Mouse (Mus musculus): ENCODE results near the gene Dnajb1. TPM values are rescaled to one million over a fixed set of nuclear protein-coding genes. Genes with fewer than 3 reads are reported as not detected.

Dnajb1 gene
- polyA plus RNA-seq, 1 experiment, result 30.5 TPM

DNA sequence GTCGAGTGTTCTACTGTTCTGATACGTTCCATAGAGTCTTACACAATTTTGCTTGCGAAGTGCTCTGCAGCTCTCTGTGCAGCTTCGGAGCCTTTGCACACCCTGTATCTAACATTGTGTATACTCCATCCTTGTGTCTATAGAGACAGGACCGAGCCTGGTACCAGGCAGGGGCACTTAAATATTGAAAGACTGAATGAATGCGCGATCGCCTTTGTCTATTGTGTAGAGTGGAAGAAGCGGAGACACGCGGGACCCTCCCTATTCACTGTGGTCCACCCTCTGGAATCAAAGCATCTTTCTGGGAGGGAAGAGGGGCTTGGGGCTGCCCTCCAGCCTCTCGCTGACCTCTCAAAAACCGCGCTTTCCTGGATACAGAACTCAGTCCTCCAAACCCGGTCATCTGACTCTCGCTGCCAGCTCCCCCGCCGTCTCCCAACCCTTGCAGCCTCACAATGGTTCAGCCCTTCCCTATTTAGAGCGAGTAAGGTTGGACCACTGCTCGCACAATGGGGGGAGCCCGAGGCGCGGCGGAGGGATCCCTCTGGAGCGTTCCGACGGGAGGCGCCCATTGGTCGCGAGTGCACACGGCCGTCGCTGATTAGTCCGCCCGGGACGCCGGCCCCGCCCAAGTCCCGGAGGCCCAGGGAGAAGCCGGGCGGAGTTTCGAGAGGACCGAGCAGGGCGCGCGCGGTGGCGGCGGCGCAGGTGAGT lies 44.2 kb downstream of the Dnajb1 start, which contains the start of gene Gipc1:
Gene Gipc1 (plus strand): TSS at position 648 of the 714 bp plus-strand sequence.
- peaks cover 29% of the 10 kb centered on the region for H3K36me3 ChIP-seq (replicated peaks; ENCODE audit: low read length)
- TF ChIP-seq FLI1 (IDR thresholded peaks at IDR 0.05; ENCODE audit: low read length) (no peak), GATA1 (IDR thresholded peaks at IDR 0.05; ENCODE audit: borderline replicate concordance, low read length) (no peak)
- peaks cover 19% of the 10 kb centered on the region for H3K9me3 ChIP-seq
- peak within 1 kb of the TSS; percentile 98 for H3K4me3 ChIP-seq (replicated peaks)
- H3K4me1 ChIP-seq, result peaks cover 55% of the 10 kb centered on the region
- H3K27me3 ChIP-seq (replicated peaks), result peaks cover 4% of the 10 kb centered on the region

DNA sequence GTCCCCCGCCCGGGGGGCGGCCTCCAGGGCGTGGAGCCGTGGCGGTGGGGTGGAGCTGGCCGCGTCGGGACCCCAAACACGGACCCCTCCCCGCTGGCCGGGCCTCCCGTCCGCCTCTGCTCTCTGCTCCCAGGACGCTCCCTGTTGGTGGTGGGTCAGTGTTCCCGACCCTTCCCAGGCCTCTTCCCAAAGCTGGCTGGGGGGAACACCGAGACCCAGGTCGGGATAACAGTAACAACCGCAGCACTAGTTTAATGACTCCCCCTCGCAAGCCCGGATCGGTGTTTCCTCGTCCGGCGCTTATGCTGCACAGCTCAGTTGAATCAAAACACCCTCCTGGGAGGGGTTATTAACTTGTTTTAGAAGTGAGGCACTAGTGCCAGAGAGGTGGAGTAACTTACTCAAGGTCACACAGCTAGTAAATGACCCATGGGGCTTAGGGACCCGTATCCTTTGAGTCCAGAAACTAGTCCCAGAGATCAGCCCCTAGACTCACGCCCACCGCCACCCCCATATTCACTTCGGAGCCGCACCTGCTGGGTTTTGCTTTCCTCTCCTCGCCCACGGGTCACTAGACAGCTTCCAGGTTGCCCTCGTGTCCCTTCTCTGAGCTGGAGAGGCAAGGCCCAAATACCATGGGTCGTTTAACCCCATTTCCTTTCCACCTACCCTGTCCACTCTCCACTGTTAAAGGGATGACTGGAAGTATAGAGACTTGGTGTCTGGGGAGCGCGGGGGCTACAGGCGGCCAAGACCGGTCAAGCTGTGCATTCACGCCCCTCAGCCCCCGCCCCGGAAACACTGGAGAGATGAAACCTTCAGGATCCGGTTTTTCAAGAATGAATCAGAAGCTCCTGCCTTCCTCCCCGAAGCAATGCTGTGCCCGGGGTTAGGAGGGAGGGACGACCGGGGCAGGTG lies 45.0 kb downstream of the Dnajb1 start:
- peaks cover 11% of the 10 kb centered on the region for H3K9me3 ChIP-seq
- TF ChIP-seq FLI1 (IDR thresholded peaks at IDR 0.05; ENCODE audit: low read length), result no peak
- no peak for TF ChIP-seq GATA1 (IDR thresholded peaks at IDR 0.05; ENCODE audit: borderline replicate concordance, low read length)
- peaks cover 63% of the 10 kb centered on the region for H3K4me1 ChIP-seq

DNA sequence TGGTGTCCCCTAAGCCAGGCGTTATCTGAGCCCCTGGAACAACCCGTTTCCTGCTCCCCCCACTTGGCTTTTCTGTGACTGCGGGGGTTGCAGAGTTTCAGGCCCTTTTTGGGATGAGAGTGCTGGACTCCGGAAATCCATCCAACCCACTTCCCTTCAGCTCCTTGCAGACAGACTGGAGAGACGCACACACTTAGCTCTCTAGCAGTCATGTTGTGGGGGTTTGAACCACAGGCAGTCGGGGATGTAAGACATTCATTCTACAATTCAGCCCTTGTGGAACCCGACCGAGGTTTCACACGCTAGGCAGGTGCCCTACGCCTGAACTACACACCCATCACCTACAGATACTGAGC lies 45.6 kb downstream of the Dnajb1 start:
- H3K36me3 ChIP-seq (replicated peaks; ENCODE audit: low read length), result peaks cover 40% of the 10 kb centered on the region
- H3K9me3 ChIP-seq, result peaks cover 4% of the 10 kb centered on the region
- no peaks in the 10 kb centered on the region for H3K27me3 ChIP-seq (replicated peaks)
- peaks cover 66% of the 10 kb centered on the region for H3K4me1 ChIP-seq
- TF ChIP-seq GATA1 (IDR thresholded peaks at IDR 0.05; ENCODE audit: borderline replicate concordance, low read length) (no peak), FLI1 (IDR thresholded peaks at IDR 0.05; ENCODE audit: low read length) (no peak)
- H3K4me3 ChIP-seq (replicated peaks), result peak overlapping the region; percentile 98

More for the DNA sequence above, 45.0 kb downstream of the Dnajb1 start:
- H3K36me3 ChIP-seq (replicated peaks; ENCODE audit: low read length), result peaks cover 37% of the 10 kb centered on the region
- H3K27me3 ChIP-seq (replicated peaks), result no peaks in the 10 kb centered on the region
- peak overlapping the region; percentile 98 for H3K4me3 ChIP-seq (replicated peaks)

DNA sequence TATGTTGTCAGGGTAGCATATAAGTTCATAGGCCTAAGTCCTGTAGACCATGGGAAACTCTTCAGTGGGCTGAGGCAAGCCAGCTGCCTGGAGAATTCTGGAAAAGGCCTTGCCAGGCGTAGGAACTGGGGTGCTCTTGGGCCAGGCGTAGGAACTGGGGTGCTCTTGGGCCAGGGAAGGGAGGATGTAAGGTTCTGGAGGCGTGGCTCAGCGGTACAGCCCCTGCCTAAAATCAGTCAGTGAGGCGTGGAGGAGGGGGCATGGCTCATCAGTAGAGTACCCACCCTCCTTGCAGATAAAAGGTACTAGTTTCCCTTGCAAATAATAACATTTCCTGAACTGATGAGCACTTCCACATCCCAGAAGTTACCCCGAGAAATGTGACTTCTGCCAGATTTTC lies 46.7 kb downstream of the Dnajb1 start:
- Histone ChIP-seq H3K4me3 (replicated peaks) (peak overlapping the region; percentile 65), H3K4me1 (peaks cover 72% of the 10 kb centered on the region), H3K36me3 (replicated peaks; ENCODE audit: low read length) (peaks cover 49% of the 10 kb centered on the region), H3K27me3 (replicated peaks) (no peaks in the 10 kb centered on the region), H3K9me3 (no peaks in the 10 kb centered on the region)
- TF ChIP-seq FLI1 (IDR thresholded peaks at IDR 0.05; ENCODE audit: low read length) (no peak), GATA1 (IDR thresholded peaks at IDR 0.05; ENCODE audit: borderline replicate concordance, low read length) (no peak)

DNA sequence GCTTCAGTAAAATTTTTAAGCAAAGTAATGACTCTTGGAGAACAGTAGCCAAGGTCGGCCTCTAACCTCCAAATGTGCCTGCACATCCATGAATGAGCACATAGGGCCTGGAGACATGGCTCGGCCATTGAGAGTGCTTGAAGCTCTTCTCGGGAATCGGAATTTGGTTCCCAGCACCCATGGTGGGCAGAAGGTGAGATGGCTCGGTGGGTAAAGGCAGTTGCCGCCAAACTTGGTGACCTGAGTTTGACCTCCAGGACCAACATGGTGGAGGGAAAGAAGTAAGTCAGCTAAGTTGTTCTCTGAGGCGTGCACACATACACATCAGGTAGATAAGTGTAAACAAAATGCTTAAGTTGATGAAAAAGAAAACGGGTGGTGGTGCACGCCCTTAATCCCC lies 48.0 kb downstream of the Dnajb1 start:
- Histone ChIP-seq H3K9me3 (no peaks in the 10 kb centered on the region), H3K36me3 (replicated peaks; ENCODE audit: low read length) (peaks cover 62% of the 10 kb centered on the region), H3K4me1 (peaks cover 78% of the 10 kb centered on the region), H3K27me3 (replicated peaks) (no peaks in the 10 kb centered on the region), H3K4me3 (replicated peaks) (peak overlapping the region; percentile 15)
- no peak for TF ChIP-seq FLI1 (IDR thresholded peaks at IDR 0.05; ENCODE audit: low read length)
- no peak for TF ChIP-seq GATA1 (IDR thresholded peaks at IDR 0.05; ENCODE audit: borderline replicate concordance, low read length)

DNA sequence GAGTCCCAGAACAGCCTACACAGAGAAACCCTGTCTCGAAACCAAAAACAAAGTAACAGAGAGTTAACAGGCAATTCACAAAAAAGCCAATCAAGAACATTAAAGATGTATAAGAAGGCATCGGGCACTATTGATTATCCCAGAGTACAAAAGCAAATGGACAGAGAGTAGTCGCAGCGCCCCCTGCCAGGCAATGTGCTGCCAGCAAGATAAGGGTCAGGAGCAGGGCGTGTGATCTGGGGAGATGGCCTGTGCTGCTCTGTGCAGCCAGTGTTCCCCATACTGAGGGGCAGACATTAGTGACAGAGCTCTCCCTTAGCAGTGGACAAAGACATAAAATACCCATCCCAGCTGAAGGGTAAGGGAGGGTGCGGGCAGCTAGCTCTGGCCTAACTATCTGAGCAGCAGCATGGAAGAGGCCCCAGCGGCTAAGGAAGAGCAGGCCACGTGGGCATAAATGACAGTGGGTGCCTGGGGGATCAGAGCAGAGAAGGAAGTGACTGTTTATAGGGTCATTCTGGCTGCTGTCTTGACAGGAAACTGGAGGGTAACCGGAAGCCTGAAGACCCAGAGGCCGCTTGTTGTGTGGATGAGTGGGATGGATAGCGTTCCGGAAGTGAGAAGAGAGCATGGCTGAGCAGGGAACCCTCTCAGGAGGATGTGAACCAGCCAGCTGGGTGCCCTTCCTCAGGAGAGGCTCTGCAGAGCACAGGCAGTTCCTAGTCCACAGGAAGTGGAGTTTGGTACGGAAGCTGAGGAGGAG lies 48.7 kb downstream of the Dnajb1 start:
- Histone ChIP-seq H3K36me3 (replicated peaks; ENCODE audit: low read length) (peaks cover 68% of the 10 kb centered on the region), H3K9me3 (no peaks in the 10 kb centered on the region), H3K4me3 (replicated peaks) (peak overlapping the region; percentile 84), H3K27me3 (replicated peaks) (no peaks in the 10 kb centered on the region), H3K4me1 (peaks cover 83% of the 10 kb centered on the region)
- TF ChIP-seq GATA1 (IDR thresholded peaks at IDR 0.05; ENCODE audit: borderline replicate concordance, low read length), result no peak
- no peak for TF ChIP-seq FLI1 (IDR thresholded peaks at IDR 0.05; ENCODE audit: low read length)

DNA sequence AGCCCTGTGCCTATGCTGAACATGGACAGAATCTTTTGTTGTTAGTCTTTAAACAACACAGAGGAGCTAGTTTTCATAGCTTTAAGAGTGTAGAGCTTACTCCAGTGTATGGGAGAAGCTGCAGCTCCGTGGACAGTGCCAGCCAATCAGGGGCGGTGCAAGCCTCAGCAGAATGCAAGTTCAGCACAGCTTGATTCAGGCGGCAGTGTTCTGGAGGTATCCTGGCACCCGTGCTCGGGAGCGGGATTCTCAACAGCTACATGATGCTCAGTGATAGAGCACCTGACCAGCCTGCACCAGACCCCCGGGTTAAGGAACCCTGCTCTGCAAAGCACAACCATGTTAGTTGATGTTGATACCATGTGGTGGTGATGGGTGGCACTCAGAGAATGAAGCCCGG lies 52.6 kb downstream of the Dnajb1 start:
- Histone ChIP-seq H3K27me3 (replicated peaks) (no peaks in the 10 kb centered on the region), H3K4me1 (peaks cover 74% of the 10 kb centered on the region), H3K36me3 (replicated peaks; ENCODE audit: low read length) (peaks cover 93% of the 10 kb centered on the region), H3K4me3 (replicated peaks) (no peak overlapping the region), H3K9me3 (no peaks in the 10 kb centered on the region)
- no peak for TF ChIP-seq FLI1 (IDR thresholded peaks at IDR 0.05; ENCODE audit: low read length)
- no peak for TF ChIP-seq GATA1 (IDR thresholded peaks at IDR 0.05; ENCODE audit: borderline replicate concordance, low read length)

DNA sequence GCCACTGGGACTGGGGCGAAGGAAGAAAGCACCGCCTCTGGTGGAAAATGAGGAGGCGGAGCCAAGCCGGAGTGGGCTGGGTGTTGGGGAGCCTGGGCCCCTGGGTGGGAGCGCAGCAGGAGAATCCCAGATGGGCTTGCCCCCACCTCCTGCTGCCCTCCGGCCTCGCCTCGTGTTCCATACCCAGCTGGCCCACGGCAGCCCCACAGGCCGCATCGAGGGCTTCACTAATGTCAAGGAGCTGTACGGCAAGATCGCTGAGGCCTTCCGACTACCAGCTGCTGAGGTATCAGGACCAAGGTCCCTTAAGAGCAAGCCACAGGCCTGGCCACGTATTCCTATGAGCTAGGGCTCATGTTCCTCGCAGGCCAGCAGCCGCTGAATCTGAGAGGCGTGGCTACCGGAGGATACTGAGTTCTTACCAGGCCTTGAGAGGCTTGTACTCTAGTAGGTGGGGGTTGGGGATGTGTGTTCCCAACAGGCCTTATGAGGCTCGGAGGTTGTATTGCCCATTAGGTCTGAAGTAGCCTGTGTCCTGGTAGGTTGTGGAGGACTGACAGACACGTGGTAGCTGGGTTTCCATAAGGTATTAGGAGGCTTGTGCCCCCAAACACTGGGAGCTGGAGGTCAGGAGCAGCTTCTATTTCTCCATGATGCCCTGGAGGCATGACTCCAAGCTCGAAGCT lies 53.1 kb downstream of the Dnajb1 start:
- Histone ChIP-seq H3K27me3 (replicated peaks) (no peaks in the 10 kb centered on the region), H3K4me3 (replicated peaks) (no peak overlapping the region), H3K4me1 (peaks cover 74% of the 10 kb centered on the region), H3K9me3 (no peaks in the 10 kb centered on the region), H3K36me3 (replicated peaks; ENCODE audit: low read length) (peaks cover 93% of the 10 kb centered on the region)
- TF ChIP-seq GATA1 (IDR thresholded peaks at IDR 0.05; ENCODE audit: borderline replicate concordance, low read length) (no peak), FLI1 (IDR thresholded peaks at IDR 0.05; ENCODE audit: low read length) (no peak)

Other genes starting within 250 kb of the Dnajb1 start
- gene Clgn, start 218.3 kb upstream of the Dnajb1 start, polyA plus RNA-seq (2012; ENCODE audit: insufficient read depth, low replicate concordance), result not detected in 2 replicates
- 2.9 TPM in 1 of 2 replicates, not detected in the other for gene Scoc, start 149.8 kb upstream of the Dnajb1 start, polyA plus RNA-seq (2012; ENCODE audit: insufficient read depth, low replicate concordance)
- not detected in 2 replicates for gene Olfr370, start 72.4 kb upstream of the Dnajb1 start, polyA plus RNA-seq (2012; ENCODE audit: insufficient read depth, low replicate concordance)
- gene Ndufb7, start 41.5 kb upstream of the Dnajb1 start, polyA plus RNA-seq (2012; ENCODE audit: insufficient read depth, low replicate concordance), result 84.7 and 511 TPM in 2 replicates
- 406 and 513 TPM in 2 replicates for gene Tecr, start 222 bp upstream of the Dnajb1 start, polyA plus RNA-seq (2012; ENCODE audit: insufficient read depth, low replicate concordance)
- 306 and 351 TPM in 2 replicates for gene Gipc1, start 44.5 kb downstream of the Dnajb1 start, polyA plus RNA-seq (2012; ENCODE audit: insufficient read depth, low replicate concordance)
- 0.45 and 0.73 TPM in 2 replicates for gene Ptger1, start 58.5 kb downstream of the Dnajb1 start, polyA plus RNA-seq (2012; ENCODE audit: insufficient read depth, low replicate concordance)
- gene Pkn1, start 91.0 kb downstream of the Dnajb1 start, polyA plus RNA-seq (2012; ENCODE audit: insufficient read depth, low replicate concordance), result 73.0 and 95.0 TPM in 2 replicates
- gene Ddx39, start 107.0 kb downstream of the Dnajb1 start, polyA plus RNA-seq (2012; ENCODE audit: insufficient read depth, low replicate concordance), result 7.5 and 18.1 TPM in 2 replicates
- gene Adgre5, start 133.1 kb downstream of the Dnajb1 start, polyA plus RNA-seq (2012; ENCODE audit: insufficient read depth, low replicate concordance), result 18.7 and 23.5 TPM in 2 replicates

All from megakaryocyte, embryonic 14.5 days (primary cell).